Mouse (Mus musculus): ENCODE measurements around the gene Ubac2. TPM values are rescaled to one million over a fixed set of nuclear protein-coding genes. Genes with fewer than 3 reads are reported as not detected.
"Not testable (repeated sequence)": the region's sequence is repeated elsewhere in the genome, so short reads cannot be mapped to it uniquely, and the experiment has no call there.

Gene Ubac2
- total RNA-seq, 4 experiments from 2014 or later: 32.8 to 43.5 (median 39.2) TPM

DNA sequence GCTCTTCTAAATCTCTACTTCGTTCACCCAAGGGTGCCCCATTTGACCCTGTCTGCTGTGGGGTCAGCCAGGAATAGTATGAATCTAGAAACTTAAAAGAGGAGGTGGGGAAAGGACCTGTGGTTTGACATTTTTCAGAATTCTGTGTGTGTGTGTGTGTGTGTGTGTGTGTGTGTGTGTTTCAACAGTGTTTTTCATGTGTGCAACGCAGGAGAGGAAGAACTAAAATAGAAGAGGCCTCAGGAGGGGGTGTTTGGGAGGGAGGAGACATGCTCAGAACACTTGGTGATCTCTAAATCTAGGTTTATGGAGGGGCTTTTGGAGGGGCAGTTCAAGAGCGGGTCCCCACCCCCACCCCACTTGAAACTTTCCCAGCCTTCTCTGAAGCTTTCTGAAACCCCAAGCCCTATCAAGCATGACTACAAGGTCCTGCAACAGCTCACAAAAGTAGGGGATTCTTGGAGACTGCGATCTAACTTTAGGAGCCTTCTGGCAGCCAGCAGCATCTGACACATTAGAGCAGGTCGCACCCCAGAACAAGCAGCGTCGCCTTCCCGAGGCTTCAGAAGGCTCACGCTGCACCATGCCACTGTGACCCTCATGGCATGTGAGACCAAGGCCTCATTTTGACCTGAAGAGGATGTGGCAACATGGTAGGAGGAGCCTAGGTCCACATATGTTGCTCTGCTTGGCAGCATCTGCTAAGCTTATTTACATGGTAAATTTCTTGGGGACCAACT is 174.6 kb downstream of the Ubac2 start:
- no peak for DNase-seq

GRCm38 (mm10) chr14:122056871-122057270 is 178.5 kb downstream of the Ubac2 start:
- no peak for DNase-seq

- DNase-seq: no peak
These were observed 179.5 kb downstream of the Ubac2 start for GRCm38 (mm10) chr14:122057941-122058346.

DNA sequence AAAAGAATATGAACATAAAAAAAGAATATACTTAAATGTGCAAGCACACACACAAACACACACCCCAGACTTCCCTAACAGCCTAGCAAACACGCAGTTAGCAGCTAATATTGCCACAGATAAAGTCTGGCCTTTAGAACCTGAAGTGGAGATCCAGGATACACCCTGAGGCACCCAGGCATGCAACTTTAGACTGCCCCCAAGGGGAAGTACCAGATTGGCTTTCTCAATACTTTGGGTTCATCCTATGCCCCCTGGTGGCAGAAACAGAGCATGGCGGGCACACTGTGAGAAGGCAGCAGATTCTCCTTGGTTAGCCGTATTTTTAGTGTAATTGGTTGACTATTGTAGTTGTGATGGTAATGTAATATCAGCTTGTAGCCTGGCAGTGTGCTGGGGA is 182.2 kb downstream of the Ubac2 start:
- DNase-seq: peak; percentile 47

- no peak for DNase-seq
These were observed 183.0 kb downstream of the Ubac2 start for GRCm38 (mm10) chr14:122061376-122061775.

DNA sequence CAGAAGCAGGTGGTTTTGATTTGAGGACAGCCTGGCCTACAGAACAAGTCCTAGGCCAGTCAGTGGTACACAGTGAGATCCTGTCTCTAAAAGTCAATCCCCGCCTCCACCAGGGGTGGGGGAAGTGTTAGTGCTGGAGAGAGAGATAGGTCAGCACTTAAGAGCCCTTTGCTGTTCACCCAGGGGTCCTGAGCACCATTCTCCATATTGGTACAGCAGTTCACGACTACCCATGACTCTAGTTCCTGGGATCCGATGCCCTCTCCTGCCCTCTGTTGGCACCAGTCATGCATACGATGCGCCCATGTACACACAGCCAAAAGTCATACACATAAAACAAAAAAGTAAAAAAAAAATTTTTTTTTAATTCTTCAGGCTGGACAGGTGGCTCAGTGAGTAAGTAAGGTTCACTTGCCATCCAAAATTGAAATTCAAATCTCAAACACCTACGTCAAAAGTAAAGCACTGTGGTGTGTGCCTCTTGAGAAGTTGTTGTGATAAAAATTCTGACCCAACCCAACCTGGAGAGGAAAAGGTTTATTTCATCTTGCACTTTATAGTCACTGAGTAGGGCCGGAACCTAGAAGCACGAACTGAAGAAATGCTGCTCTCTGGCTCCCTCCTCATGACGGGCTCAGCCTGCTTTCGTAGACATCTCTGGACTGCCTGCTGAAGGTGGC is 184.1 kb downstream of the Ubac2 start:
- DNase-seq: no peak

DNA sequence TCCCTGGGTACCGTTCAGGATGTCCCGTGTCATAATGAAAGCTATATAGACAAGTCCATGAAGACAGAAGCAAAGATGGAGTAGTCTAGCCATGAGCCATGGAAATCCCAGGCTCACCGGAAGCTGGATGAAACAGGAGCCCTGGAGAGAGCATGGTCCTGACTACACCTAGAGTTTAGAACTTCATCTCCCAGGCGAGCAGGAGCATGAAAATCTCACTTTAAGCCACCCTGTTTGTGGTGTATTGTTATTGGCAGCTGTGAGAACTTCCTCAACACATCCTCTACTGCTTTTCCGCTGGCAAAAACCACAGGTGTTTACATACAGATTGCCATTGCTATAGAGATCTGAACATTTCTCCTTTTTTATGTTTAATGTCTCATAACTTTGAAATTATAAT is 185.2 kb downstream of the Ubac2 start:
- DNase-seq: no peak

DNA sequence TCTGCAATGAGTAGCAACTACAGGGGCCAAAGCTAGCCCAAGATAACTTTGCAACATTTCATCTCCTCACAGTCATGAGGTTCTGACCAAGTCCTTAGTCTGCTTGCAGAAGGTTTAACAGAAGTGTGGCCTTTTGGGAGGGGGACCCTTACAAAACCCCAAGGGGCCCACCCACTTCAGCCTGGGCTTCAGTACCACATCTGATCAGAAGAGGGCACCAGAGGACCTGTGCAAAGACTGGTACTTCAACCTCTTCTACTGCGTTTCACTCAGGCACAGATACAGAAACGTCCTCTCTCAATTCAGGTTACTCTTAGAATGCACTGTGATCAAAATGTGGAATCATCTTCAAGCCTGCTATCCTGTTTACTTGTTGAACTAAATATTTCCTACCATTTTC is 186.1 kb downstream of the Ubac2 start:
- peak; percentile 15 for DNase-seq

DNA sequence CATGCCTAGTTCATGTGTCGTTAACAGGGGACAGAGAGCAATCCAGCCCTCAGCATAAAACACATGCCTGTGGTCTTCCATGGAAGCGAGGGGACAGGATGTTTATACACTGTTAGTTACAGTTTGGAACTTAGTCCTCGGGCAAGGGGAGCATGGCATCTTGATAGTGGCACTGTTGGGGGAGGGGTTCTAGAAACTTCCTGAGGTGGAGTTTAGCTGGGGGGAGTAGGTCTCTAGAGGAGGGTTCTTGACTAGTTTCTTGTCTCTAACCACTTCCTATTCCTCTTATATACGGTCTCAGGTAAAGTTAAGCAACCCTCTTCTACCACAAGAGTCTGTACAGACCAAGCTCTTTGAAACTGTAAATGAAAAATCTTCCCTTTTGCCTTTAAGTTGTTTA is 187.8 kb downstream of the Ubac2 start:
- DNase-seq: no peak

- DNase-seq: not testable (repeated sequence)
These were observed 189.6 kb downstream of the Ubac2 start for GRCm38 (mm10) chr14:122068036-122068435.

GRCm38 (mm10) chr14:122068801-122069695 is 190.6 kb downstream of the Ubac2 start:
- DNase-seq: no peak

DNA sequence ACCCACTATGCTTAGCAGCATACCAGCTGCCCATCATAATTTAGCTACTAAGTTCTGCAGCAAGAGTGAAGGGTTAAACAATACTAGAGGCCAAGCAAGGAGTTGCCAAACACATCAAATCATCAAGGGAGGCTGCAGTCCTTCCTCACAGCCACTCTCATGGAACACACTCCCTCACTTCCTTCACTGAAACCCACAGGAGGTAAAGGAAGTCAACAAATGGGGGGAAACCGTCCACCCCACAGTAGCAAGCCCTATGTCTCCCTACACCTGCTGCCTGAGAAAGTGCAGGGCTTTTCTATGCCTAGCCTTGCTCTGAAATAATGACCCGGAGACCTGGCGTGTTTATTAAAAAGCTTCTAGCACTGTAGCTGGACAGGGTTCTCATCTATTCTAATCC is 191.5 kb downstream of the Ubac2 start:
- DNase-seq: no peak

Other genes starting within 250 kb of the Ubac2 start
- gene Dock9, start 80.8 kb upstream of the Ubac2 start, total RNA-seq (2022): 10 to 100 TPM; 26.1 to 41.7 (median 33.0) TPM
- under 1 TPM; 0.22 to 0.52 (median 0.45) TPM for gene Gpr18, start 37.2 kb downstream of the Ubac2 start, total RNA-seq (2022)
- 1 to 10 TPM in 3 of 4 experiments, under 1 TPM in 1; 0.80 to 2.2 (median 1.4) TPM for gene Gpr183, start 86.6 kb downstream of the Ubac2 start, total RNA-seq (2022)
- not detected for gene Timm8a2, start 156.1 kb downstream of the Ubac2 start, total RNA-seq (2022)
- gene Tm9sf2, start 228.4 kb downstream of the Ubac2 start, total RNA-seq (2022): 100 to 1,000 TPM; 156 to 193 (median 181) TPM

All from adrenal gland, adult 8-10 months (tissue).